Mouse (Mus musculus): ENCODE measurements around the gene Kdsr.
A peak's percentile ranks its signal among the peaks of the same experiment; 100 is the strongest.
"Not testable (repeated sequence)": the region's sequence is repeated elsewhere in the genome, so short reads cannot be mapped to it uniquely, and the experiment has no call there.

Gene Kdsr

GRCm38 (mm10) chr1:106738092-106738491 lies 21.4 kb downstream of the Kdsr start:
- no peak for DNase-seq

- DNase-seq: no peak
These were observed 23.3 kb downstream of the Kdsr start for GRCm38 (mm10) chr1:106736211-106736610.

GRCm38 (mm10) chr1:106735586-106735985 lies 23.9 kb downstream of the Kdsr start:
- DNase-seq: peak; percentile 51

GRCm38 (mm10) chr1:106722061-106722460 lies 37.5 kb downstream of the Kdsr start:
- no peak for DNase-seq

GRCm38 (mm10) chr1:106717736-106718135 lies 41.8 kb downstream of the Kdsr start:
- DNase-seq: not testable (repeated sequence)

- peak; percentile 49 for DNase-seq
These were observed 42.4 kb downstream of the Kdsr start for GRCm38 (mm10) chr1:106717071-106717601.

GRCm38 (mm10) chr1:106716141-106716540 lies 43.4 kb downstream of the Kdsr start:
- DNase-seq: no peak

GRCm38 (mm10) chr1:106715111-106716083 lies 44.1 kb downstream of the Kdsr start:
- no peak for DNase-seq

- DNase-seq: no peak
These were observed 45.0 kb downstream of the Kdsr start for GRCm38 (mm10) chr1:106714530-106714981.

- peak; percentile 80 for DNase-seq
These were observed 45.7 kb downstream of the Kdsr start, which contains the start of gene Bcl2 for GRCm38 (mm10) chr1:106713621-106714529. Gene Bcl2, minus strand, starts transcription at chr1:106714274.

GRCm38 (mm10) chr1:106712330-106712729 lies 47.2 kb downstream of the Kdsr start:
- peak; percentile 70 for DNase-seq

- no peak for DNase-seq
These were observed 48.0 kb downstream of the Kdsr start for GRCm38 (mm10) chr1:106711356-106712125.

GRCm38 (mm10) chr1:106710202-106710601 lies 49.3 kb downstream of the Kdsr start:
- DNase-seq: no peak

- no peak for DNase-seq
These were observed 52.3 kb downstream of the Kdsr start for GRCm38 (mm10) chr1:106707036-106707880.

- no peak for DNase-seq
These were observed 56.3 kb downstream of the Kdsr start for GRCm38 (mm10) chr1:106703183-106703582.

- peak; percentile 21 for DNase-seq
These were observed 56.9 kb downstream of the Kdsr start for GRCm38 (mm10) chr1:106702471-106703175.

GRCm38 (mm10) chr1:106700520-106701114 lies 58.9 kb downstream of the Kdsr start:
- no peak for DNase-seq

GRCm38 (mm10) chr1:106696472-106696871 lies 63.1 kb downstream of the Kdsr start:
- DNase-seq: no peak

GRCm38 (mm10) chr1:106695649-106696048 lies 63.9 kb downstream of the Kdsr start:
- DNase-seq: no peak

GRCm38 (mm10) chr1:106694316-106694715 lies 65.2 kb downstream of the Kdsr start:
- DNase-seq: no peak

Data from cerebellum, adult 9-11 months (tissue).